Mouse (Mus musculus) neural tube, embryonic 11.5 days (tissue): Measurements from ENCODE around the gene Cd34. TPM values are rescaled to one million over a fixed set of nuclear protein-coding genes. Genes with fewer than 3 reads are reported as not detected.

Experiments
- polyA plus RNA-seq: library from polyadenylated mRNA; unstranded; fragments of >200 nt; fragmentation: Nextera tagmentation; extraction: Ambion mirVana; gene quantifications from 2 replicates; pipeline ENCODE4 v1.2.1, GENCODE M21; 2014

The Cd34 gene
- polyA plus RNA-seq, 1 experiment from 2014 or later = 67.0 TPM

Other genes with a start within 250 kb of the Cd34 start
- gene Cd46, start 153.4 kb downstream of the Cd34 start, polyA plus RNA-seq = 0.50 and 0.64 TPM in 2 replicates
- 41.8 and 42.2 TPM in 2 replicates for gene Cr1l, start 192.8 kb downstream of the Cd34 start, polyA plus RNA-seq
- gene Cr2, start 237.9 kb downstream of the Cd34 start, polyA plus RNA-seq = 0.35 TPM in 1 of 2 replicates, not detected in the other